Mouse (Mus musculus): ENCODE measurements around the gene Ercc4.

Ercc4 gene

GRCm38 (mm10) chr16:13147810-13148555, 38.5 kb downstream of the Ercc4 start:
- DNase-seq (ENCODE audit: low spot score) = no peak

GRCm38 (mm10) chr16:13149950-13150349, 40.5 kb downstream of the Ercc4 start:
- no peak for DNase-seq (ENCODE audit: low spot score)

- DNase-seq (ENCODE audit: low spot score) = no peak
These were observed 41.3 kb downstream of the Ercc4 start for GRCm38 (mm10) chr16:13150790-13151189.

- DNase-seq (ENCODE audit: low spot score) = no peak
These were observed 43.0 kb downstream of the Ercc4 start for GRCm38 (mm10) chr16:13152475-13152874.

- DNase-seq (ENCODE audit: low spot score) = no peak
These were observed 43.7 kb downstream of the Ercc4 start for GRCm38 (mm10) chr16:13153215-13153614.

- DNase-seq (ENCODE audit: low spot score) = no peak
These were observed 44.9 kb downstream of the Ercc4 start for GRCm38 (mm10) chr16:13154352-13154751.

- no peak for DNase-seq (ENCODE audit: low spot score)
These were observed 47.8 kb downstream of the Ercc4 start for GRCm38 (mm10) chr16:13157314-13157713.

- no peak for DNase-seq (ENCODE audit: low spot score)
These were observed 48.7 kb downstream of the Ercc4 start for GRCm38 (mm10) chr16:13158153-13158670.

GRCm38 (mm10) chr16:13158906-13159889, 49.7 kb downstream of the Ercc4 start:
- no peak for DNase-seq (ENCODE audit: low spot score)

GRCm38 (mm10) chr16:13159927-13160644, 50.6 kb downstream of the Ercc4 start:
- DNase-seq (ENCODE audit: low spot score) = peak; percentile 87

GRCm38 (mm10) chr16:13161516-13161915, 52.0 kb downstream of the Ercc4 start:
- no peak for DNase-seq (ENCODE audit: low spot score)

GRCm38 (mm10) chr16:13167731-13168130, 58.2 kb downstream of the Ercc4 start:
- DNase-seq (ENCODE audit: low spot score) = no peak

- DNase-seq (ENCODE audit: low spot score) = no peak
These were observed 63.7 kb downstream of the Ercc4 start for GRCm38 (mm10) chr16:13173055-13173742.

GRCm38 (mm10) chr16:13182526-13182925, 73.0 kb downstream of the Ercc4 start:
- DNase-seq (ENCODE audit: low spot score) = no peak

GRCm38 (mm10) chr16:13183182-13183742, 73.8 kb downstream of the Ercc4 start:
- no peak for DNase-seq (ENCODE audit: low spot score)

GRCm38 (mm10) chr16:13184381-13184780, 74.9 kb downstream of the Ercc4 start:
- no peak for DNase-seq (ENCODE audit: low spot score)

- DNase-seq (ENCODE audit: low spot score) = no peak
These were observed 80.1 kb downstream of the Ercc4 start for GRCm38 (mm10) chr16:13189430-13190107.

GRCm38 (mm10) chr16:13190471-13190870, 81.0 kb downstream of the Ercc4 start:
- no peak for DNase-seq (ENCODE audit: low spot score)

GRCm38 (mm10) chr16:13191166-13191565, 81.7 kb downstream of the Ercc4 start:
- DNase-seq (ENCODE audit: low spot score) = no peak

GRCm38 (mm10) chr16:13193663-13194071, 84.2 kb downstream of the Ercc4 start:
- no peak for DNase-seq (ENCODE audit: low spot score)

Data from ovary, postnatal 10 days (tissue).